Mouse (Mus musculus) ovary, postnatal 10 days (tissue): ENCODE measurements around the gene Efnb2.

Experiments
- DNase-seq: peaks from one replicate; pipeline ENCODE4 v3.0.0; 2022; ENCODE audit warnings: low spot score

The Efnb2 gene

DNA sequence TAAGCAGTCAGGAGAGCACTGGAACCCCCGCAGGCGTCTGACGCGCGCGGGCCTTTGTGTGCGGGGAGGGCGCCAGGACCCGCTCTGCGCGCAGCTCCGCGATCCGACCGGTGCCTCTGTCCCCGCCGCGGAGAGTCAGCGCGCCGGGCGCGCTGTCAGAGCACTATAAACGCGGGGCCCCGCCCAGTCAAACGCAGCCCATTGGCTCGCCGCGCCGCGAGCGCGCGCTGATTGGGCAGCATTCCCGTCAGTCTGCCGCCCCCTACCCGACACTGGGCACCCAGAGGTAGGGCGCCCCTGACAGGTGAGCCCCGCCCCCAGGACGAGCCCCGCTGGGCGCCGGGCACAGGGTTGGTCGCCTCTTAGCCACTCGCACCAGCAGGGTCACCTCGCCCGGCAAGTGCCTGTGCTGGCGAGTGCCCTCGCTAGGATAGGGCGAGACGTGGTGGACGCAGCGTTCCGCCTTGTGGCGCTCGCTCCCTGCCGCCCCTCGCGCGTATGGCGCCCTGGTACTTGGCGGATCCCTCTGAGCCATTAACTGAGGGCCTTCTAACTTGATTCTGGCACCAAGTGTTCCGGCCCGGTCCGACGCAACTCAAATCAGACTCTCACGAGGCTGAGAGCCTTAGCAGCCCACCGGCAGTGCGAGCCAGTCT lies at the start of gene Efnb2:
TSS of gene Efnb2 (minus strand) at position 140 of the 656 bp plus-strand sequence.
- DNase-seq = peak; percentile 98

DNA sequence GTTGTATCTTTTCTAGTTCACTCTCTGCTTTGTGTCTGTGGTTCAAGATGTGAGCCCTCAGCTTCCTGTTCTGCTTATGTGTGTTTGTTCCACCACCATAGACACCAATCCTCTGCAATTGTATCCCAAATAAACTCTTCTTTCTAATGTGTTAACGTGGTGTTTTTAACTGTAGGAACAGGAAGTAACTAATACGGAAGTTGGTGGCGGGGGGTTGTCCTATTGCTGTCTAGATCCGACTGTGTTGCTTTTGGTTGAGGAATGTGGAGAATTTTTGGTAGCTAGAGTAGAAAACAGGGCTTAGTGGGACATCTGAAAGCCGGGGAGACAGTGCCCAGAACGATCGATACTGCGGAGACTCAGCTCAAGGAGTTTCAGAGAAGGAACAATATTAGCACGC lies 43.8 kb upstream of the Efnb2 start:
- no peak for DNase-seq

DNA sequence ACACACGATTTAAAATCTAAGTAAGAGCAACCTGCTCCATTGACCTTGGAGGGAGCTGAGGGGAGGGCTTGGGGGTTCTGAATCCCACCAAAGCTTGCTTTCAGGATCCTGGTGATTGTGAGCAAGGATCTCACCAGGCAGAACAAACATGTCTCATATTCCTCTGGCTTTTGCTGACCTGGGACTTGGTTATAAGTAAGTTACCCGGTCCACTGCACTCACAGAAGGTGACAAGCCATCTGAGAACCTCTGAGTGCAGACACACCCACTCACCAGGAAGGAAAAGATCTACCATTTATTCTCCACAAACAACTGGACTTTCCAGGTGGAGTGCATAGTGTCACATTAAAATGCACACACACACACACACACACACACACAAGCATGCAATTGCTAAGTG lies 42.6 kb upstream of the Efnb2 start:
- no peak for DNase-seq

DNA sequence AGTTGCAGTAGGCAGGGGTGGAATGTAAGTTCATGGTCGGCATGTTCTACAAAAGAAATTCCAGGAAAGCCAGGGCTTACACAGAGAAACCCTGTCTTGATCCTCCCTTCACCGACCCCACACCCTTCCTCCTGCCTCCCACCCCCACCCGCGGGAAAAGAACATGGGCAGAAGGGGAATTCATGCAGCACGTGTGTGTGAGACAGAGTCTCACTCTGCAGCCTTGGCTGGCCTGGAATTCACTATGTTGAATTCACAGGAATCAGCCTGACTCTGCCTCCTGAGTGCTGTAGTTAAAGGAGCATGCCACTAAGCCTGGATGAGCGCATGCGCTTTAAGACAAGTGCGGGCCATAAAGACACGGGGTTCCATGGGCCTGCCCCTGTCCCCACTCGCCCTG lies 39.8 kb upstream of the Efnb2 start:
- no peak for DNase-seq

DNA sequence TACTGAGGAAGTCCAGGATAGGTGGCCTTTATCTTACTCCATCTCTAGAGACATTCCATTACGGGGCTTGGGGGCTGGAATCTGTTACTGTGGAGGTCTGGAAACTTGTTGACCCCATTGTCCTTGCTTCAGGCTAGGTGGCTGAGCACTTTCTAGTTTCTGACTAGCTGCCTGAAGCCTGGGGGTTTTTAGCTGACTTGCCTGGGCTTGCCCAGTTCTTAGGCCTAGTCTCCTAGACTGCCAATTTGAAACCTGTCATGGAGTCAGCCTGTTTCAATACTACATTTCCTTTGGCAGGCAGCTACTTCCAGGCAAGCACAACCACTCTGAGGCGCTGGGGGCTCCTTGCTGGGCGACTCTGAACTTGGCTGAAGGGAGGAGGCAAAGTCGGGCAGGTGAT lies 39.2 kb upstream of the Efnb2 start:
- DNase-seq = no peak

DNA sequence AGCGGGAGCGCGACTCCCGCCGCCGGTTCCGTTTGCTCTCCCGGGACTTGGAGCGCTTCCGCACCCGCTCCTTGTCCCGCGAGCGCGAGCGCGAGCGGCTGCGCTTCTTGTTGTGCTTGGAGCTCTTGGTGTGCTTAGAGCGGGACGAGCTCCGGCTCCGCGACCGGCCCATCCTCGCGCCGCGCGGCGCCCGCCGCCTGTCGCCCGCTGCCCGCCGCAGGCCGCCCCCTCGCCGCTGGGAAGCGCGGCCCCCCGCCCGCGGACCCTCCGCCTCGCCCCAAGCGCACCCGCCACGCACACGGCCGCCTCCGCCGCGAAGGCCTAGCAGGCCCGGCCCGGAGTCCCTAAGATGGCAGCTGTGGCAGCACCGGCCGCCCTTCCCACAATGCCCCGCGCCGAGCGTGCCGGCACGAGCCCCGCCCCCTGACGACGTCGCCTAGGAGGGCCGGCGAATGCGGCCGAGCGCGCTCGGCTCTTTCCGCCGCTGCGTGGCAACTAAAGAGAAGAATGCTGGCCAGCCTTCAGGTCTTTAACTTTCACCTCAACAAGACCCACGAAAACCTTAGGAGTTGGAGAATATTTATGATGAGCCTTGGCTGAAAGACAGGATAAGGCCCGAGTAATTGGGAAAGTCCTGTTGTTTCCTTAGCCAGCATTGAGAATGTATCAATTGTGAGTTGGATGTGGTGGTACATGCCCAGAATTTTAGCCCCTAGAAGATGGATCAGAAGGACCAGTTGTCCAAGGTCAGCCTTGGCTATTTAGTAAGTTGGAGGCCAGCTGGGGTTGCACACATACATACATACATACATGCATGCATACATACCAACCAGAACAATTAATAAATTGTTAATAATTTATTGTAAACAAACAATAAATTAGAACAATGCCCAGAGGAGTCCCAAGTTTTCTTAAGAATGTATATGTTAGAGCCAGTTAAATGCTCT lies 29.4 kb upstream of the Efnb2 start, which contains the start of gene Arglu1:
TSS of gene Arglu1 (minus strand) at position 376 of the 947 bp plus-strand sequence.
- DNase-seq = peak; percentile 95

DNA sequence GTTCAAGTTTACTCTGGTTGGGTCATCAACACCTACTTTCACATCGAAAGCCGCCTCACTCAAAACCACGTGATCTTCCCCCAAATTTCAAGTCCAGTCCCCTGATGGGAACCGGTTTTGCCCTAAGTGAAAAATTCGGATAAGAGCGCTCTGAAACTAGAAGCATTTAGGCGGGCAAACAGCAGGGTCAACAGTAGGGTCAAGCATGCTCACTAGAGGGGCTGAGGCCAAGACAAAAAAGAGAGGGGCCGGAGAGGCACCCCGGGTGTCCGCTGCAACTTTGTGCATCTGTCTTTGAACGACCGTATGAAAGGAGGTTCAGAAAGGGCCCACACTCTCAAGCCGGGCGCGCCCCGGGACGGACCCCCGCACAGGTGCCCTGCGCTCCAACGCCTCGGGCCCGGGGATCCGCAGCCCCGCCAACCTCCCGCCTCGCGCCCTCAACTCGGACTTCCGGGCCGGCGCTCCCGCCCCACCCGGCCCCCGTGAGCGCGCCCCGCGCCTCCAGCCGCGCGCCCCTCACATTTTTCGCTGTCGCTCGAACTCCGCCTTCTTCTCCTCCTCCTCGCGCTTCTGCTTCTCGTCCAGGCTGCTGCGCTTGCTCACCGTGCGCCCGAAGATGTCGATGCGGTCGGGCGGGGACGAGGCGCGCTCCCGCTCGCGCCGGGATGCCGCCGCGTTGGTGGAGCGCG lies 28.6 kb upstream of the Efnb2 start:
- DNase-seq = peak; percentile 26

DNA sequence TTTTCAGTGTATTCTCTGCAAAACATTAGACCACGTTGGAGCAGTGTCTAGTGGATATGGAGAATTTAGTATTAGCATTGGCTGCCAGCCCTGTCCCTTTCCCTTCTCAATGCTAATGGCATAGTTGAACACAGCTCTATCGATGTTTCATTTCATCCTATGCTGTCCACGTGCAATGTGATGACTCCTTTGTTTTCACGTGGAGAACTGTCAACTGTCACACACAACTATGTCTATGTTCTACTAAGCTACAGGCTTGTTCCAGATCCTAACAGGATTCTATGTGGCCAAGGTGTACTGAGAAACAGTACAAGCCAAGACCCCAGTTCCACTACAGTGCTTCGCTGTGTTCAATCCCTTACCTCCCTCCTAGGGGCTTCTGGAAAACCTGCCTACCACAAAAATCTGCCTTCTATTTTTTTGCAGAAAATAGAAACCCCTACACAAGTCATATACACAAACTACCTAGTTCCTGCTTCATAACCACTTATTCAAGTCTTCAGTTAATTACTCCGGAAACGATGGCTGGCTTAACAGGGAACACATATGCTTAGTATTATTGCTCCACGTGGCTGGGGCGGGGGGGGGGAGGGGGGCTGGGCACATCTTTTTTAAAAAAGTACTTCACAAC lies 27.9 kb upstream of the Efnb2 start:
- DNase-seq = no peak

DNA sequence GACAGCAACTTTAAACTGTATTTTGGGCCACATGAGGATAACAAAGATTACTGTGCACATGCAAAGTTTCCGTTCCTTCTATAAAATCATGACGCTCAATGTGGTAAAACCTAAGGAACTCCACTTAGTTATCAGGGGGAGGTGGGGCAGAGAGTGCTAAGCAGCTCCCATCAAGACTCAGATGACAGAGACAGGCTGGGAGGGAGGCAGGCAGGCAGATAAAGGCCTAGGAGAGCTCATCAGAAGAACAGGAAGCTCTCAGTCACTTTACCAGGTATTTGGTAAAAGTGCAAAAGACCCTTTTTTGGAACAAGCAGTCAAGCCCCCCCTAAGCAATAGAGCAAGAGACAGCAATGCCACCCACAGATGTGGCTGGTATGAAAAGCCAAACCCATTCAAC lies 24.5 kb upstream of the Efnb2 start:
- DNase-seq = no peak

DNA sequence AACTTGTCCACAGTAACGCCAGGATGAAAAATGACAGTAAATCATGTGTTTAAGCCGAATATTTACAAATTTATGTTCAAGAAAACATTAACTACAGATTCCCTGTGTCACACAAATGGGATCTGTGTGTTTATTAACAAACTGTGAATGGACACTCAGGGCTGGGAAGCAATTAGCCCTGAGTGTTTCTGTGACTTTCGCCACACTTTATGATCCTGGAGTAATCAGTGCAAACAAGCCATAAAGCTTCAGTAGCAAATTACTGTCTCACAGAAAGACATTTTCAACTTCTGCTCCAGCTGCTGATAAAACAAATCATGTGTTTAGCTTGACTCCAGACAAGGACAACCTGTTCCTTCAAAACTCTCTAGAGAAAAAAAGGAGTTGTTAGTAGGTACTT lies 21.7 kb upstream of the Efnb2 start:
- no peak for DNase-seq

DNA sequence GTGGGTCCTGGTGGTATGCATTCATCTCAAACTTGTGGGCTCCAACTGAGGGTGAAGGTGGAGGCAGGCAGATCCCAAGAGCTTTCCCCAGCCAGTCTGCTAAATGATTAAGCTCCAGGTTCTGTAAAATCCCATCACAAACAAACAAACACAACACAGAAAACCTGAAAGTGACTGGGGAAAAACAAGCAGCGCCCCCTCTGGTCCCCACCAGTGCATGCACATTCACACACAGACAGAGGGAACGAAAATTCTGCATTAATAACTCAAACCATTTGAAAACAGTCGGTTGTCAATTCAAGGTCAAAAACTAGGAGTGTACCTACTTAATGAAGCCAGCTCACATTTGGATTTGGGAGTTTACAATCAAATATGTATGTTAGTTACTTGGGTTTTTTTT lies 17.2 kb upstream of the Efnb2 start:
- no peak for DNase-seq

DNA sequence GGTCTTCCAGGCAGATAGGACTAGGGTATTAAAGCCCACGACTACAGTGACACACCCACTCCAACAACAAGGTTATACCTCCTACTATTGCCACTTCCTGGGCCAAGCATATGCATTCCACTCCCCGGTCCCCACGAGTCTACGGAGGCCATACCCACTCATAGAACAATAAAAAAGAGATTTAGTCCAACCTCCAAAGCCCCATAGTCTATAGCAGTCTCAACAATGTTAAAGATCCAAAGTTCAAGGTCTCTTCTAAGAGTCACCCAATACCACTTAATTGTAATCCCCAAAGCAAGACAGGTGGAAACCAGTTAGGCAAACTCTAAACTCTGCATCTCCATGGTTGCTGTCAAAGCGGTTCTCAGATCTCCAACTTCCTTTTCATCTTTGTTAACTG lies 13.8 kb upstream of the Efnb2 start:
- no peak for DNase-seq

DNA sequence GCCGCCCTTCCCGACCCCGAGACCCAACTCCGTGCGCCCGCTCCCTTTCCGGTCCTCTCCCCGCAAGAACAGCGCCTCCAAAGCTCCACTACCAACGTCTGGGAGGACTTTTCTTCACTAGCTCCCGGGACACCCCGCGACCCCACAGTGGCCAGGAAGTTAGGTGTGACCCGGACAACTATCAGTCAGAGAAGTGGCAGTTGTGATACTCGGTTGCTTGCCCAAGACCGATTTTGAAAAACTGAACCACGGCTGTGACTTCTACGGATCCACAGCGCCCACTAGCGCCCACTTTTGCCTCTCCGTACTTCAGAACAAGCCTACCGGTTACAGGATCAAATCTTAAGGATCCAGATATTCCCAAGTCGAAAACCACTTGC lies 707 bp upstream of the Efnb2 start:
- peak; percentile 85 for DNase-seq

DNA sequence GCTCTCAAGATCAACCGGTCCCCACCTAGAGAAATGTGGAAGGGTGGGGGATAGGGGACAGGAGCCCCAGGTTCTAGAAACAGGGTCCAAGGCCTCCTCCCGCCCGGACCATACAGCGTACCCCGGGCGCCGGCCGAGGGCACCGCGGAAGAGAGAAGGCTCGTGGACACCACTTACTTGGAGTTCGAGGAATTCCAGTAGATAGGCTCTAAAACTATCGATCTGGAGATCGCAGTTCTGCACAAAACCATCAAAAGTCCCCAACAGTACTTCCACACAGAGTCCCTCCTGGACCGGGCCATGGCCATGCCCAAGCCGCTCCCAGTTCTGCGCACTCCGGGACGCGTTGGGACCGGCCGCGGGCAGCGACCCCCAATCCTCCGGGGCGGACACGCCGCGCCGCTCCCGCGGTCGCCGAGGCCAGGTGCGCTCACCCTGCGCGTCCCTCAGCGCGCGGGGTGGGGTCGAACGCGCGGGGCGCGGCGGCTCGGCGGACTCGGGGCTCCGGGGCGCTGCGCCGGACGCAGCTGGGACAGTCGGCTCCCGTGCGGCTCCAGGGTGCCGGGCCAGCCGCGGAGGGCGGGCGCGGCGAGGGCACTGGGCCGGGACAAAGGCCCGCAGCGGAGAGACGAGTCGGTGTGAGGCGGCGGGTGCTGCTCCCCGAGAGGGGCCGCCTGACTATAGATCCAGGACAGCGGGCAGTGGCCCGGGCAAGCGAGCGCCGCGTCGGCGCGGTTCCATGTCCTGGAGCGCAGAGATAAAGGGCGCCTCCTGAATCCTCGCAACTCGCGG lies 539 bp downstream of the Efnb2 start:
- no peak for DNase-seq

DNA sequence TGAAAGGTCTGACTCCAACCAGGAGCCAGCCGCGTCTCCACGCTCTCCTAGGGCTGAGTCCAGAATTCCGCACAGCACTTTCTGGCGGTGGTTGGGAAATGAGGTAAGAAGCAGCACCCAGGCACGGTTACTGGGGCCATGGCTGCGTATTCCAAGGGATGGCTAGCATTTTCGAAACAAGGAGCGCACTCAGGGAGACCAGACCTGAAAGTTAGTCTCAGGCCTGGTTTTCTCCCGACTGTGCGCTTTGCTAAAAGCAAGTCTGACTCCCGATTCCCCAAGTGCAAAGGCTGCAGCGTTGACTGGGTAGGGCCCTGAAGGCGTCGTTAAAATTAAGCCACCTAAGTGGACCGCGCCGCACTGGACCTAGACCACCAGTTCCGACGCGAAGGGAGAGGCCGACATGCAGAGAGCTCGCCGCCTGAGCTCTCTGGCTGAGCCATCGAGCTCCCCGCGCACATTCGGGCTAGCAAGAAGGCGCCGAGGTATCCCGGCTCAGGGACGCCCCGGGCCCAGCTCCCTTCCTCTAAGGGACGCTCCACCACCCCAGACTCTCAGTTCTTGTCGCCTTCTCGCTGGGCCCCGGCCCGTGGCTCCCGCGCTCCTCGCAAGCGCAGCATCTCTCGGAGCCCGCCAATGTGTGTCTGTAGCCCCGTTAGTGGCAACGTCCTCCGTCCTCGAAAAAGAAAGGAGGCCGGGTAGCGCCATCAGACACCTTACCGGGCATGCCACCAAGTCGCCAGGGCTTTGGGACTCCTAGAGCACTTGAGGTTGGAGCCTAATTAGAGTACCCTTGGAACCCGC lies 1.3 kb downstream of the Efnb2 start:
- DNase-seq = no peak

DNA sequence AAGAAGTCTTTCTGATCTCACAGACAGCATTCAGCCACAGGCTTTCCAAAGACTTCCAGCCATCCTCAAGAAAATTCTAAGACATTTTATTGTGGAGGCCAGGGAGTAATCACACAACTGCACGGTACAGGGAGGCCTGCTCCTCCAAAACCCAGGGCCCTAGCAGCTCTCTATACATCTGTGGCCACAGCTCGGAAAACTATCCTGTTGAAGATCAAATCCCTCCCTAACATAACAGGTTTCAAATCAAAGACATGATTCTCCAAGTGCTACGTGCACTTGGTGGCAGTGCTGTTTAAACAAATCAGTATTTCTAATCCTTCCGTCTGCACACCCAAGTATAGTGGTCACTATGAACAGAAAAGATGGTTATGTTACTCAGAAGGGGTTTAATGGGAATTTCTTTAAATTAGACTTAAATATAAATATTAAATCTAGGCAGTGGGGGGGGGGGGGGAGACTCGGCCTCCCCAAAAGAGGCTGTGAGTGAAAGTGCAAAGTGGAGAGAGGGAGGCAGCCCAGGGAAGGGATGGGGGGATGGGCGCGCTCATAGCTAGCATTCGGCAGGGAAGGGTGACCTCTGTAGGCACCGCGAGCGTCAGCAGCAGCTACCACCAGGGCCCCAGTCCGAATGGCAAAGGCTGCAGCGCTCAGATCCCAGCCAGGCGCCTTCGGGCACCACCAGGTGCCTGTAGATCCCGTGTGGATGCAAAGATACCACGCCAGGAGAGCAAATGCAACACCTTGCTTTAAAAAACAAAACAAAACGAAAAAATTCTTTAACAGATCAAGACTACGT lies 2.4 kb downstream of the Efnb2 start:
- peak; percentile 55 for DNase-seq

DNA sequence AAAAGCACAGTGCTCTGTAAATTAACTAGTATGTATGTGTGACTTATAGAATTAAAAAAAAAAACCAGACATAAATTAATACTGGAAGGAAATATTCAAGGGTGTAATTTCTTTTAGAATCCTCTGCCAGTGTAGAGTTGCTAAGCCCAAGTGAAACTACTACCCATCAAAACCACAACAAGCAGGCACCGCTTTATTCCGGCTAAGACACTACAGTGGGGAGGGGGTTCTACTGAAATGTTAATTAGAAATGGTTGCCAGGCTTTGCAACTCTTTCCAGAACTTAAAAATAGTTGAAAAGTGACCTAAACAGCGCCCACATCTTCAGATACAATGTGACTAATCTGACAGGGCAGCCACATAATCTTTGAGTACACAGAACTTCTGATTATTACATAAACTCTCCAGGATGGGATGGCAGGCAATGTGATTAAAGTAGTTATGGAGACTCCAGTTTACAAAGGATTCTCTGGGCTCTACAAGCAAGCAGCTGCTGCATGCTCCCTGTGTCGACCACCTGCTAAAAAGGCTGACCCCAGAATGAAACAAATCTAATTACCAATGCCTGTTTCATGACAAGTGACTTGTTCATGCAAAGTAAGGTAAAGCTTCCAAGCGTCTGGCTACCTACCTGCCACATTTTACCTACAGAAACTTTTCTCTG lies 3.2 kb downstream of the Efnb2 start:
- DNase-seq = no peak

DNA sequence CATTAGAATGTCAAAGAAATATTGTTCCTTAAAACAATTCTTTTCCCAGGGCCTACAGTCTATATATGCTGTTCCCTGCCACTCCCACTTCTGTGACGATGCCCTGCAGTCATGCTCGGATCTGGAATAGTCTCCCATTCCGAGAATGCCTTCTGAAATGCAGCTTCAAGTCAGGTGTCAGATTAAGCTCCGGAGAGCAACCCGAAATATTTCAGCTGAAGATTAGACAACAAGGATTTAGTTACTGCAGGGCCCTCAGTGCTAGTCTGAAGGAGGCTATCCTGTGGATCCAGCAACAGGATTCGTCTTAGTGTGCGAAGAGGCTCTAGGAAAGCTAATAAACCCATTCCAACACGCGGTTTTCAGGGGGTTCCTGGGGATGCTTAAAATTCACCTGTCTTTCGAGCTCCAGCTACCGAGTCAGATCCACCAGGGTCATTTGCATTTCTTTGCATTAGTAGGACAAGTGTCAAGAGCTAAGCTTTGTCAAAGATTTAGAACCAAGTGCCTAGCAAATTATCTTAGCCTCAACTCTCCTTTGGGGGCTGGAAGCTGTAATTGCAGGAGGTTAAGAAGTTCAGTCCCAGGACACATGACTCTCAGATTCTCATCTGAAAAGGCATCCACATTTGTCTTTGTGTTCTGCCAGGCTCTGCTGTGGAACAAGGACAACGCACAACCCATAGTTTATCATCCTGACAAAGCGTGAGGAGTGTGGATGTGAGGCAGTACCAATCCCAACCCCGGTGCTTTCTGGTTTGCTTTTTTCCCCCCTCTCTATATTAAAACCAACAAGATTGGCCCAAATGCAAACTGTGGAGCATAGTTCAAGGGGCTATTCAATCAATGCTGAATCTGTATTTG lies 4.2 kb downstream of the Efnb2 start:
- no peak for DNase-seq
